Mouse (Mus musculus) spleen, postnatal 10 days (tissue): ENCODE data around the gene Slamf7.

ENCODE experiments used
- DNase-seq, 2 experiments: peaks; one replicate each; pipeline ENCODE4 v3.0.0; 2021 to 2022; ENCODE audit warnings: low spot score in 2 of 2

Gene Slamf7

GRCm38 (mm10) chr1:171637101-171637500 lies 15.7 kb downstream of the Slamf7 start:
- DNase-seq = no peak

- DNase-seq = no peak
These were observed 17.1 kb downstream of the Slamf7 start for GRCm38 (mm10) chr1:171635696-171636095.

- DNase-seq = no peak
These were observed 21.4 kb downstream of the Slamf7 start for GRCm38 (mm10) chr1:171631447-171631846.

GRCm38 (mm10) chr1:171630912-171631311 lies 21.9 kb downstream of the Slamf7 start:
- no peak for DNase-seq

GRCm38 (mm10) chr1:171630041-171630440 lies 22.8 kb downstream of the Slamf7 start:
- DNase-seq = no peak

- no peak for DNase-seq
These were observed 23.7 kb downstream of the Slamf7 start for GRCm38 (mm10) chr1:171629168-171629567.

GRCm38 (mm10) chr1:171627801-171628200 lies 25.0 kb downstream of the Slamf7 start:
- DNase-seq = no peak

- DNase-seq = no peak
These were observed 32.7 kb downstream of the Slamf7 start for GRCm38 (mm10) chr1:171620091-171620490.

GRCm38 (mm10) chr1:171619645-171620044 lies 33.2 kb downstream of the Slamf7 start:
- no peak for DNase-seq

GRCm38 (mm10) chr1:171619001-171619400 lies 33.8 kb downstream of the Slamf7 start:
- DNase-seq = peak; percentile 13 to 60

GRCm38 (mm10) chr1:171616881-171617515 lies 35.8 kb downstream of the Slamf7 start:
- no peak for DNase-seq

GRCm38 (mm10) chr1:171613962-171614361 lies 38.9 kb downstream of the Slamf7 start:
- no peak for DNase-seq

GRCm38 (mm10) chr1:171610781-171611180 lies 42.1 kb downstream of the Slamf7 start:
- peak in 1 of 2 experiments; percentile 61 for DNase-seq

- peak in 1 of 2 experiments; percentile 57 for DNase-seq
These were observed 42.8 kb downstream of the Slamf7 start for GRCm38 (mm10) chr1:171610026-171610425.

- peak; percentile 23 to 76 for DNase-seq
These were observed 45.7 kb downstream of the Slamf7 start, which contains the start of gene Ly9 for GRCm38 (mm10) chr1:171607176-171607575. TSS of gene Ly9 (minus strand) at chr1:171607410.

- DNase-seq = no peak
These were observed 46.2 kb downstream of the Slamf7 start for GRCm38 (mm10) chr1:171606656-171607055.

- no peak for DNase-seq
These were observed 48.1 kb downstream of the Slamf7 start for GRCm38 (mm10) chr1:171604686-171605085.

GRCm38 (mm10) chr1:171584584-171584983 lies 68.3 kb downstream of the Slamf7 start:
- no peak for DNase-seq
